Mouse (Mus musculus) heart, embryonic 14.5 days (tissue): ENCODE measurements at regions not wholly inside any gene's neighbourhood (a gene's known extent, or its start where the extent isn't known, plus 50 kb on each side); places are given as distances from the start of the nearest gene placed in this dataset.

Experiments used
- ATAC-seq: fragments of 200-750 bp; cut with Nextera tagmentation; 2 replicates; pipeline ENCODE4 v1.8.0; 2017; ENCODE audit warnings: low read depth, moderate TSS enrichment; ENCODE audit not compliant: insufficient number of reproducible peaks, insufficient read depth, low FRiP score
- H3K27ac ChIP-seq, 2 experiments: fragments of 200-500 bp in 1 of 2; fragments of 300-500 bp in 1 of 2; sonication (generic) in 1 of 2; replicated peaks in 1 of 2; 2 replicates each; pipeline ENCODE4 v1.5.1; 2012 to 2014; ENCODE audit warnings: low read depth in 2 of 2, low read length in 2 of 2, control low read depth in 1 of 2, mild to moderate bottlenecking in 1 of 2, mixed read lengths in 1 of 2; ENCODE audit not compliant: control insufficient read depth in 1 of 2, insufficient read depth in 1 of 2
- H3K27me3 ChIP-seq: fragments of 300-500 bp; sonication (generic); 2 replicates; pipeline ENCODE4 v1.6.1; 2014; ENCODE audit warnings: mild to moderate bottlenecking, low read length, control low read depth; ENCODE audit not compliant: control insufficient read depth, insufficient read depth
- H3K36me3 ChIP-seq: fragments of 300-500 bp; sonication (generic); 2 replicates; pipeline ENCODE4 v1.6.1; 2014; ENCODE audit warnings: mild to moderate bottlenecking, control low read depth, low read length, mixed read lengths; ENCODE audit not compliant: control insufficient read depth, insufficient read depth
- H3K4me1 ChIP-seq, 2 experiments: fragments of 200-500 bp in 1 of 2; fragments of 300-500 bp in 1 of 2; sonication (generic) in 1 of 2; 2 replicates each; pipeline ENCODE4 v1.6.1; 2012 to 2014; ENCODE audit warnings: low read length in 2 of 2, control low read depth in 1 of 2, mixed read lengths in 1 of 2; ENCODE audit not compliant: control insufficient read depth in 2 of 2, insufficient read depth in 2 of 2
- H3K4me2 ChIP-seq: fragments of 300-500 bp; sonication (generic); 2 replicates; pipeline ENCODE4 v1.6.1; 2014; ENCODE audit warnings: mild to moderate bottlenecking, low read length
- H3K4me3 ChIP-seq, 2 experiments: fragments of 200-500 bp in 1 of 2; fragments of 300-500 bp in 1 of 2; sonication (generic) in 1 of 2; 2 replicates each; pipeline ENCODE4 v1.5.1; 2012 to 2014; ENCODE audit warnings: low read length in 2 of 2, mild to moderate bottlenecking in 2 of 2, control low read depth in 1 of 2, low read depth in 1 of 2, moderate library complexity in 1 of 2; ENCODE audit not compliant: control insufficient read depth in 1 of 2, insufficient read depth in 1 of 2
- H3K9ac ChIP-seq: fragments of 300-500 bp; sonication (generic); 2 replicates; pipeline ENCODE4 v1.6.1; 2014; ENCODE audit warnings: mild to moderate bottlenecking, low read length
- H3K9me3 ChIP-seq: fragments of 300-500 bp; sonication (generic); 2 replicates; pipeline ENCODE4 v1.6.1; 2016; ENCODE audit warnings: low read length, control low read depth; ENCODE audit not compliant: control insufficient read depth
- WGBS: fragments of 180-500 bp; shearing (Covaris S2); extraction: QIAGEN DNeasy Blood & Tissue Kit; methylation state at CpG from one replicate; pipeline ENCODE4 v1.1.7; 2014; 5-methylcytosine and 5-hydroxymethylcytosine counted together

DNA sequence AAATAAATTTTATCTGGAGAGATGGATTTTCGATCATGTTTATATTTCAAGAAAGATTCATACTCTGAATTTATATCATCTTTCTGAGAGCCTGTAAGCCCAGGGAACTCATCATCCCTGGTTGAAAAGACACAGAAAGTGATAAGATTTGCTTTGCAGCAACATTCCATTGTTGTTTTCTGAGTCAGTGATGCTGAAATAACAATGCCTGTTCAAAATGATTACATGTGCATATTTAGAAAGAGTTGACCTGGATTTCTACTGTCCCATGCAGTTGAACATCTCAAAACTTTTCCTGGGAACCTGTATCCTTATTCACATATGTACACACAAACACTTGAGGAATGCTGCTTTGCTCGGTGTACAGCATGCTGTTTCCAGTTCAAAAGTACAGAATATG, 882.2 kb downstream of the Serpinb8 start:
- Histone ChIP-seq H3K9ac (no peak overlapping the region), H3K9me3 (no peaks in the 10 kb centered on the region), H3K4me1 (no peaks in the 10 kb centered on the region), H3K27ac (no peak overlapping the region), H3K36me3 (no peaks in the 10 kb centered on the region), H3K4me3 (no peak overlapping the region), H3K27me3 (no peaks in the 10 kb centered on the region), H3K4me2 (no peak overlapping the region)
- ATAC-seq = no peak
- WGBS = 78% methylated on average over 2 of the region's 2 CpGs

DNA sequence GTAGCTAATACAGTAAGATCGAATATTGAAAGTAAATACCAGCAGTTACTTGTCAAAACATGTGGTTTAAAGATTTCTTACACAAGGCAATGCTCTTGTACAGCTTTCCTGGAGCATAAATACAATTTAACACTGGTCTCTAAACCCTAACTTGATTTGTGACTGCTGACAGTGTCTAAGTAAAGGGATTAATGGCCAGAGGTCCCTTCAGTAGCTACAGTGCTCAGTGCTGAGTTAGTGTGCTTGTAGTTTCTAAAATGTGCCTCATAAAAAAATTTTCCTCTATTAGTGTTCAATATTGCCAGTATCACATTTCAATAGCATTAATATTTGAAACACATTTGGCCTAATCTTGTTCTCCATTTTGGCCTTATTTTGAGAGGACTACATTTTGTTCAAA, 909.0 kb downstream of the Serpinb8 start:
- 58% methylated on average over 1 of the region's 1 CpGs for WGBS
- H3K27ac ChIP-seq = no peak overlapping the region
- no peak overlapping the region for H3K4me2 ChIP-seq

DNA sequence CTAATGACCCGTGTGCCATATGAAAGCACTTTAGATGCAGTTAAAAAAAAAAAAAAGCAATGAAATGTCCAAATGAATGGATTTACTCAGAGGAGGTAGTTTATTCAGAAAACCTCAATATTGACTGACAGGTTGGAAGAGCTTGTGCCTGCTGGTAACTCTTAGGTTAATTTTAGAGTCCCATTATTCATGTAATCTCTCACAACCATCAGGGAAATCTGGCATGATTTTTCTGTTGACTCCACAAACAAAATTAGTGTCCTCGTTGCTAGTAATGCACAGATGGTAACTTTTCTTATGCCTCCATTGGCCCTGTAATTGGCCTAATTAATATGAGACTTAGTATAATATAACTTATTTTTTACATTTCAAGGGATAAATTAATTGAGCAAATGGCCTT, 937.6 kb downstream of the Serpinb8 start:
- H3K4me2 ChIP-seq = no peak overlapping the region
- H3K9me3 ChIP-seq = no peaks in the 10 kb centered on the region
- no peak overlapping the region for H3K4me3 ChIP-seq
- H3K9ac ChIP-seq = no peak overlapping the region
- 74% methylated on average over 2 of the region's 2 CpGs for WGBS
- H3K36me3 ChIP-seq = no peaks in the 10 kb centered on the region
- no peak for ATAC-seq
- H3K27me3 ChIP-seq = no peaks in the 10 kb centered on the region
- H3K4me1 ChIP-seq = no peaks in the 10 kb centered on the region
- H3K27ac ChIP-seq = no peak overlapping the region

More for the DNA sequence above, 909.0 kb downstream of the Serpinb8 start:
- Histone ChIP-seq H3K9me3 (no peaks in the 10 kb centered on the region), H3K27me3 (no peaks in the 10 kb centered on the region), H3K36me3 (no peaks in the 10 kb centered on the region), H3K4me1 (no peaks in the 10 kb centered on the region), H3K9ac (no peak overlapping the region), H3K4me3 (no peak overlapping the region)
- no peak for ATAC-seq

DNA sequence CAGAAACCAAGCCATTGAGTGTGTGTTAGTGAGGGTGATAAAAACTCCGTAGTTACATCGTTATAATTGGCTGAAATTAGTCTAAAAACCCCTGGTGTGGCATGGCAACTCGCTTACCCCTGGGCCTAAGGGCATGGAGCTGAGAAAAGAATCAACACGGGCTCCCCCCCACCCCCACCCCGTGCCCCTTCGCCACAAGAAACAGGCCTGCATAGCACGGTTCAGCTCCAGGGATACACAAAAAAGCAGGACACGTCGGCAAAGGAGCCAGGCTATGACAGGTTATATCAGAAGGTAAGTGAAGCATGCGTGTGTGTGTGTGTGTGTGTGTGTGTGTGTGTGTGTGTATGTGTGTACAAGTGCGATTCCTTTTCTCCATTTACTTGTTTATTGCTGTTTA, 948.4 kb downstream of the Serpinb8 start:
- H3K4me2 ChIP-seq = no peak overlapping the region
- no peaks in the 10 kb centered on the region for H3K4me1 ChIP-seq
- H3K36me3 ChIP-seq = no peaks in the 10 kb centered on the region
- H3K4me3 ChIP-seq = no peak overlapping the region
- no peak overlapping the region for H3K9ac ChIP-seq
- H3K27ac ChIP-seq = no peak overlapping the region
- no peak for ATAC-seq
- WGBS = 66% methylated on average over 11 of the region's 11 CpGs
- no peaks in the 10 kb centered on the region for H3K9me3 ChIP-seq
- no peaks in the 10 kb centered on the region for H3K27me3 ChIP-seq

DNA sequence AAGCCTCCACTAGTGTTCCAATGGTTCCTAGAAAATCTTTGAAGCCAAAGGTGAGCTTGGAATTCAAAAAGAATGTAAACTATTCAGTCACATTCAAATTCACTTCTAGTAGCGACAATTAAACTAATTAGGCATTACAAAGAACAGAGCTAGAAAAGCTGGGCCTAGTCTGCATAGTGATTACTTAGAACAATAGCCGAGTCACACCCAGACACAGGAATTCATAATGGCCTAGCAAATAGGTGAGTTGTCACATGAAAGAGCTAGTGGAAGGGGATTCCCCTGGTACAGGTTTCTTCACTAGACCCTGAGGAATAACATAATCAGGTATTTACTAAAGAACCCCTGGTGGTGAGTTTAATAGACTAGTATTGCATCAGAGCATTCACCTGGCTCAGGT, 958.9 kb downstream of the Serpinb8 start:
- H3K4me1 ChIP-seq = no peaks in the 10 kb centered on the region
- no peaks in the 10 kb centered on the region for H3K36me3 ChIP-seq
- H3K9ac ChIP-seq = no peak overlapping the region
- no peak overlapping the region for H3K4me3 ChIP-seq
- H3K27ac ChIP-seq = no peak overlapping the region
- no peaks in the 10 kb centered on the region; the same call in 1 of the 2 replicates for H3K9me3 ChIP-seq
- no peaks in the 10 kb centered on the region for H3K27me3 ChIP-seq
- 65% methylated on average over 2 of the region's 2 CpGs for WGBS
- H3K4me2 ChIP-seq = no peak overlapping the region
- no peak for ATAC-seq

DNA sequence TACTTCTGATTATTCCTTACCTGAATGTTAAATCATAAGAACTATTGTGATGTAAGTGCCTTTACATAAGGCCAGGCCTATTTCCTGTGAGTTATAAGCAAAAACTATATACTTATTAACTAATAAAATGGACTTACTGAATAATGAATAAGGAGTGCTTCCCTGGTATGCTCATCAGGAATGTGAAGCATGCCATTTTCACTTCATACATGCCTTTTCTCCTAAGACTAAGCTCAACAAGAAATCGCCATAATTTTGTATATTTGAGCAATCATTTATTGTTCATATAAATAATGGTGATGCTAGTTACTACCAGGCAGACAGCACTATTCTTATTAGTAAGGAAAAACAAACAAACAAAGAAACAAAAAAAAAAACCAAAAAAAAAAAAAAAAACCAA, 969.1 kb downstream of the Serpinb8 start:
- Histone ChIP-seq H3K27ac (no peak overlapping the region), H3K9me3 (no peaks in the 10 kb centered on the region), H3K4me1 (no peaks in the 10 kb centered on the region), H3K9ac (no peak overlapping the region), H3K4me3 (no peak overlapping the region), H3K4me2 (no peak overlapping the region), H3K27me3 (no peaks in the 10 kb centered on the region), H3K36me3 (no peaks in the 10 kb centered on the region)
- ATAC-seq = no peak
- 69% methylated on average over 1 of the region's 1 CpGs for WGBS

DNA sequence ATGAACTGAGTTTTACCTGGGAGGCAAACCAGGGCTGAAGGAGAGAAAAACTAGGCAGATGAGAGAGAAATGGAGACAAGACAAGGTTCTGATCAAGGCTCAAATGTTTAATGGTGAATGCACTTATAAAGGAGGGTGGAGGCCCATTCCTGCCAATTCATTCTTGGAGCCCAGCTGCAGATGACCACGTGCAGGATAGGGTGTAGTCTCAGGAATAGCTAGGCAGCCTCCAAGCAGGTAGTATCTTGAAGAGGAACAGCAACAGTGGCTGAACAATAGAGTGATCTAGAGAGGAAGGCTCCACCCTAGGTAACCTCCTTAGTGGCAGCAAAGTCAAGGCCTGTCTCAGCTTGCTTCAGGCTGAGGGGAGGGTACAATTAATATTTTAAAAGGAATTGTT, 973.2 kb downstream of the Serpinb8 start:
- Histone ChIP-seq H3K27me3 (no peaks in the 10 kb centered on the region), H3K9me3 (no peaks in the 10 kb centered on the region), H3K36me3 (no peaks in the 10 kb centered on the region), H3K4me2 (no peak overlapping the region), H3K9ac (no peak overlapping the region), H3K27ac (no peak overlapping the region), H3K4me1 (no peaks in the 10 kb centered on the region), H3K4me3 (no peak overlapping the region)
- WGBS = 52% methylated on average over 1 of the region's 1 CpGs
- ATAC-seq = no peak

DNA sequence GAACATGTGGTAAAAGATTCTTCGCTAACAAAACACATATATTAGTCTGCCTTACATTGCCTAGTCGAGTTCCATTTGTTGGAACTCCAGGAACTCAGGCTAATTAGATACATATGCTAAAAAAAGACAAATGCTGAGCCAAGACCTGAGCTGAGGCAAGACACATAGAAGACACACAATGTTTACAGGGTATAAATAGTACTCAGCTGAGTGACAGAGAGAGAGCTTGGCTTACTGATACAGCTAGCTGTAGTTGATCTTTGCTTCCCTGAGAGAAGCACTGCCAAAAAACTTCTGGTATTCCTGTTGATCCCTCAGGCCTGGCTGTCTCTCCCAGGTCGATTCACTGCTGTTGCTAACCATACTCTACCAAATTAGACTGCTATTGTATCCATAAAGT, 982.2 kb downstream of the Serpinb8 start:
- ATAC-seq = no peak
- WGBS = 35% methylated on average over 3 of the region's 3 CpGs
- peak overlapping the region; percentile 9; the same call in 1 of the 2 replicates for H3K4me2 ChIP-seq
- no peak overlapping the region for H3K4me3 ChIP-seq
- no peaks in the 10 kb centered on the region for H3K27me3 ChIP-seq
- H3K9me3 ChIP-seq = no peaks in the 10 kb centered on the region
- H3K27ac ChIP-seq = peak overlapping the region; percentile 62 to 78; a peak in 3 of 4 replicates
- no peak overlapping the region for H3K9ac ChIP-seq
- H3K4me1 ChIP-seq = no peaks in the 10 kb centered on the region; a peak in 1 of 4 replicates
- H3K36me3 ChIP-seq = no peaks in the 10 kb centered on the region
